Mouse (Mus musculus): Measurements from ENCODE around the gene Bag3. TPM values are rescaled to one million over a fixed set of nuclear protein-coding genes. Genes with fewer than 3 reads are reported as not detected.

Gene Bag3
- polyA plus RNA-seq, 1 experiment: 5.4 TPM

DNA sequence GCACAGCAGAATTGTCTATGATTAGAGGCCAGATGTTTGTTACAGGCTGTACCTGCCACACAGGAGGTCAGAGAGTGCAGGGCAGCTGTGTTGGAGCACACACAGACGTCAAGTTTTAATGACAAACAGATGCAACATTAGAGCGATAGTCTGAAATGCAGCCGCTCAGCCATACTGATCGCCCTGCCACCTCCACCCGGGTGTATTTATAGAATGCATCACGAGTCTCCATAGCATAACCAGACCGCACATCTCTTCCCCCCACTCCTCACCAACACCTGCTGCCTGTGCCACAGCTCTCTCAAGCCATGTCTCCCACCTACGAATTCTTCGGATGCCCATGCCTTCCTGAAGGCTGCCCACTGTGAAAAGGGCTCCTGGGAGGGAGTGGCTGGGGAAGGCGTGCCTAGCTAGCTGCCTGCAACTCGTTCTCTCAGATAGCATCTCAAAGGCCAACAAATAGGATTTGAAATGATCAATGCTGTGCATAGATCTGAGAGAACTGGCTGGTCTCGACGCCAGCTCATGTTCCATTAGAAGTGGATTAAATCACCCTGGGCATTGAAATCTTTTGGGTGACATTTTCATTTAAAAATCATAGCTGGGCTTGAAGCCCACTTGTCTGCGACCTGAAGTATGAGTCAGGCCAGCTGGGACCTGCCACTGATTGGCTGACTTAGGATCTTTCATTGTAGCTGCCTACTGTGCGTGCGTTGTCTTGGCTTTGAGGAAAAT, 3.9 kb upstream of the Bag3 start:
- Histone ChIP-seq H3K4me1 (ENCODE audit: control insufficient read depth, insufficient read depth, low read length) (0 out of 2 replicates have a peak, but pooled peaks cover 1% of the 10 kb centered on the region), H3K4me3 (ENCODE audit: insufficient read depth, low read length) (no peak overlapping the region), H3K27ac (ENCODE audit: insufficient read depth, low read length) (no peak overlapping the region)
- no peak for TF ChIP-seq CTCF (IDR thresholded peaks at IDR 0.05; ENCODE audit: extremely low read depth, insufficient read depth, low read length)
- TF ChIP-seq POLR2A (IDR thresholded peaks at IDR 0.05; ENCODE audit: extremely low read depth, insufficient read depth, low read length): no peak

- peak overlapping the region; percentile 49 for H3K4me3 ChIP-seq (ENCODE audit: insufficient read depth, low read length)
- H3K27ac ChIP-seq (ENCODE audit: insufficient read depth, low read length): peak overlapping the region; percentile 93
- no peak for TF ChIP-seq CTCF (IDR thresholded peaks at IDR 0.05; ENCODE audit: extremely low read depth, insufficient read depth, low read length)
- no peak for TF ChIP-seq POLR2A (IDR thresholded peaks at IDR 0.05; ENCODE audit: extremely low read depth, insufficient read depth, low read length)
- H3K4me1 ChIP-seq (ENCODE audit: control insufficient read depth, insufficient read depth, low read length): 0 out of 2 replicates have a peak, but pooled peaks cover under 1% of the 10 kb centered on the region
Observed at GRCm38 (mm10) chr7:128523962-128524581, 656 bp downstream of the Bag3 start.

DNA sequence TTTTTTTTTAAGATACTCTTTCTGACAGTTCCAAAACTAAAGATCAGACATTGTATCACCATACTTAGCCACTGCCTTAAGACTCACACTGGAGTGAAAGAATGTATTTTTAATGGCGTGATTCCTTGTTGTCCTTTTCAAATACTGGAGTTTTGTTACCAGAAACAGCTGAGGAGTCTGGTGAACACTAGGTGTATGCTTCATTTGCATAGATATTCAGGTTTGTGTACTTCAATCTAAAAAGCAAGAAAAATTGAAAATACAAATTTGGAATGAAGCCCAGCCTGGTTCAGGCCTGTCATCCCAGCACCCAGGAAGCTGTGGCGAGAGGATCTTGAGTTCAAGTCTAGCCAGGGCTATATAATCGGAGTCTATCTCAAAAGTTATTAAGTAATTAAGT, 1.2 kb downstream of the Bag3 start:
- H3K4me1 ChIP-seq (ENCODE audit: control insufficient read depth, insufficient read depth, low read length): peaks cover 3% of the 10 kb centered on the region
- no peak for TF ChIP-seq POLR2A (IDR thresholded peaks at IDR 0.05; ENCODE audit: extremely low read depth, insufficient read depth, low read length)
- TF ChIP-seq CTCF (IDR thresholded peaks at IDR 0.05; ENCODE audit: extremely low read depth, insufficient read depth, low read length): no peak
- H3K27ac ChIP-seq (ENCODE audit: insufficient read depth, low read length): no peak overlapping the region
- peak overlapping the region; percentile 49; the same call in 1 of the 2 replicates for H3K4me3 ChIP-seq (ENCODE audit: insufficient read depth, low read length)

DNA sequence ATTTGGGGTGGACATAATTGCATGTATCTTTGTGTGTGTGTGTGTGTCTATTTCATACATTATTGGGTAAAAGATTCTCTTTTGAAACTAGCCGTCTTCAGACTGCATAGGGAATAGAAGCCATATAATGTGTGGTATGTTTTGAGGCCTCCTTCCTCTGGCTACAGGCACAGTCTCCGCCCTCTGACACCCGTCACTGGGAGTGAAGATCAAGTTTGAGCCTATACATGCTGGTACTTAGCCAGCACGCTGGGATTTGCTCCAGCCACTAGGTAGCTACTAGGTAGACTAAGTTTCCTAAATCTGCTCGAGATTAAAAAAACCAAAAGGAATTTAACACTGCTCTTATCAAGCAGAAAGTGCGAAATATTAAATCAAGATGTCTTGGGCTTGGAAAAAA, 3.2 kb downstream of the Bag3 start:
- Histone ChIP-seq H3K27ac (ENCODE audit: insufficient read depth, low read length) (no peak overlapping the region), H3K4me3 (ENCODE audit: insufficient read depth, low read length) (no peak overlapping the region), H3K4me1 (ENCODE audit: control insufficient read depth, insufficient read depth, low read length) (peaks cover 10% of the 10 kb centered on the region)
- TF ChIP-seq CTCF (IDR thresholded peaks at IDR 0.05; ENCODE audit: extremely low read depth, insufficient read depth, low read length) (no peak), POLR2A (IDR thresholded peaks at IDR 0.05; ENCODE audit: extremely low read depth, insufficient read depth, low read length) (no peak)

GRCm38 (mm10) chr7:128528596-128528995, 5.2 kb downstream of the Bag3 start:
- no peak for TF ChIP-seq CTCF (IDR thresholded peaks at IDR 0.05; ENCODE audit: extremely low read depth, insufficient read depth, low read length)
- peaks cover 15% of the 10 kb centered on the region for H3K4me1 ChIP-seq (ENCODE audit: control insufficient read depth, insufficient read depth, low read length)
- no peak overlapping the region for H3K4me3 ChIP-seq (ENCODE audit: insufficient read depth, low read length)
- no peak overlapping the region for H3K27ac ChIP-seq (ENCODE audit: insufficient read depth, low read length)

DNA sequence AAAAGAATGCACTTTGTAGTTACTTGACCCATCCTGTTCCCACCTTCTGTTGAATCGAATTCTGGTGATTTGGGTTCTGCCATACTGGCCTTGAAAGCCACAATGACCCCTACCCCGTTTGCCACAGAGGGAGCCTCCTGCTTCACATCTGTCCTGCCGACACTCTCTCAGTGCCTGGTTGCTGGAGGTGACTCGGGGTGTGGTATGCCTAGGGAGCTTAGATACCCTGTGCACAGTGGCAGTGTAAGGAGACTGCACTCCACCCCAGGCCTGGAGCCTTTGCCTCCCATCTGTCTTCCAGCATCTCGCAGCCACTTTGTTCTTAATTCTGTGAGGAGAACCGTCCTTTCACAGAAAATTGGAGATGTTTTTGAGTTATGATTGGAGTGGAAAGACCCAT, 5.7 kb downstream of the Bag3 start:
- no peak for TF ChIP-seq CTCF (IDR thresholded peaks at IDR 0.05; ENCODE audit: extremely low read depth, insufficient read depth, low read length)
- TF ChIP-seq POLR2A (IDR thresholded peaks at IDR 0.05; ENCODE audit: extremely low read depth, insufficient read depth, low read length): no peak
- Histone ChIP-seq H3K4me3 (ENCODE audit: insufficient read depth, low read length) (no peak overlapping the region), H3K27ac (ENCODE audit: insufficient read depth, low read length) (no peak overlapping the region), H3K4me1 (ENCODE audit: control insufficient read depth, insufficient read depth, low read length) (peaks cover 15% of the 10 kb centered on the region)

DNA sequence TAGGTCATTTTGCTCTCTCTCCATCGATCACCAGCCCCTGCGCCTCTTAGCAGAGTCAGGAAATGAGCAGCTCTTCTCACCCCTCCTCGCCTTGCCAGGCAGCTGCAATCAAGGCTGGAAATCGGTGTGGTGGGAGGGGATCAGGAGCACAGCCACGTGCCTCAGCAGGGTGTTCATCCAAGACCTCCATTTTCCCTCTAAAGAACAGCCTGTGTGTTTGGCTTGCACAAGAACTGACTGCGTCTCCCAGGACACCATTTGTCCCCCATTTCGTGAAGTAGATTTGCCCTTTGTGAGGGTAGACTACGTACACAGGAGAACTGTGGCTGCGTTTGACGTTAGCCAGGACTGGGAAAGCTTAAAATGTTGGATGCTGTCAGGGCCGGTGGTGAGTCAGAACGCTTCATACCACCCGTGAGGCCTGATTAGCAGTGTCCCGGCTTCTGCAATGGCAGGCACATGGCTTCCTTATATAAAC, 6.2 kb downstream of the Bag3 start:
- no peak overlapping the region for H3K4me3 ChIP-seq (ENCODE audit: insufficient read depth, low read length)
- TF ChIP-seq CTCF (IDR thresholded peaks at IDR 0.05; ENCODE audit: extremely low read depth, insufficient read depth, low read length) (no peak), POLR2A (IDR thresholded peaks at IDR 0.05; ENCODE audit: extremely low read depth, insufficient read depth, low read length) (no peak)
- no peak overlapping the region for H3K27ac ChIP-seq (ENCODE audit: insufficient read depth, low read length)
- peaks cover 15% of the 10 kb centered on the region for H3K4me1 ChIP-seq (ENCODE audit: control insufficient read depth, insufficient read depth, low read length)

DNA sequence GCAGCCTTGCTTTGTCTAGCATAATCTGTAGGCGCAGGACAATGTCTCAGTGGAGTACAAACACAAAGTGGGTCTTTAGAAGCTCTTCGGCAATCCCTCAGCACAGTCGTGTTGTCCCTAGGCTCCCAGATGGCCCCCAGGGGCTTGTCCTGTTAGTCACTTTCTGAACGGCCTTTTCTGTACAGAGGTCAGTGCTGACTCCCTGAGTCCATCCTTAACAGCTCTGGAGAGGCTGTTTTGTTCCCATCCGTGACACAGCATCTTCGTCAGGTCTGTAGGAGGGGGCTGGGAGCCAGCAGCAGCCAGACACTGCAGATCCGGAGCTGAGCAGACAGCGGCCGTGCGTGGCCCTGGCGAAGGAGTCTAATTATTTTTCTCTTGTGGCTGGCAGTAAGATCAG, 7.6 kb downstream of the Bag3 start:
- no peak for TF ChIP-seq POLR2A (IDR thresholded peaks at IDR 0.05; ENCODE audit: extremely low read depth, insufficient read depth, low read length)
- no peak for TF ChIP-seq CTCF (IDR thresholded peaks at IDR 0.05; ENCODE audit: extremely low read depth, insufficient read depth, low read length)
- H3K27ac ChIP-seq (ENCODE audit: insufficient read depth, low read length): no peak overlapping the region
- H3K4me3 ChIP-seq (ENCODE audit: insufficient read depth, low read length): no peak overlapping the region
- H3K4me1 ChIP-seq (ENCODE audit: control insufficient read depth, insufficient read depth, low read length): peaks cover 17% of the 10 kb centered on the region

DNA sequence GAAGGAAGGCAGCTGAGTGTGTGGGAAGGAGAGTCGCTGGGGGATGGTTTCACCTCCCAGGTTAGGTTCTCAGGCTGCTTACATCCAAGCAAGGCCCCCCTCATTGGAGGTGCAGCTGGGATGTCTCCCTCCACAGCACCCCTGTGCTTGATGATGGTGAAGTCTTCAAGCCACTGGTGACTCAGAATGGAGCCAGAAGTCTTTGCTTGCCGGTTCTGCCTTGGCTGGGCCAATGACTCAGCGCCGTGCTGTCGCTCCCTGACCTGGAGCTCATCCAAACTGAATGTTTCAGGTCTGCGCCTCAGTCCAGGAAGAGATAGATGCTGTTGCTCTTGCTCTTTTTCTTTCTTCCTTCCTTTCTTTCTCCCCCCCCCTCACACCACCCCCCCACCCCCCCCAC, 8.5 kb downstream of the Bag3 start:
- H3K4me3 ChIP-seq (ENCODE audit: insufficient read depth, low read length): no peak overlapping the region
- no peak overlapping the region for H3K27ac ChIP-seq (ENCODE audit: insufficient read depth, low read length)
- no peak for TF ChIP-seq CTCF (IDR thresholded peaks at IDR 0.05; ENCODE audit: extremely low read depth, insufficient read depth, low read length)
- no peak for TF ChIP-seq POLR2A (IDR thresholded peaks at IDR 0.05; ENCODE audit: extremely low read depth, insufficient read depth, low read length)
- peaks cover 17% of the 10 kb centered on the region for H3K4me1 ChIP-seq (ENCODE audit: control insufficient read depth, insufficient read depth, low read length)
